Mouse (Mus musculus) gastrocnemius, adult 2 months (tissue): Measurements from ENCODE around the gene Irgm1. TPM values are rescaled to one million over a fixed set of nuclear protein-coding genes. Genes with fewer than 3 reads are reported as not detected.

Source experiments
- DNase-seq: peaks from one replicate; pipeline ENCODE4 v3.0.0; 2022
- H3K27ac ChIP-seq: fragments of 200-600 bp; 2 replicates; pipeline ENCODE4 v1.8.1; 2022; ENCODE audit warnings: mild to moderate bottlenecking
- H3K4me3 ChIP-seq: fragments of 200-600 bp; 2 replicates; pipeline ENCODE4 v1.8.1; 2022; ENCODE audit warnings: mild to moderate bottlenecking, moderate library complexity
- CTCF ChIP-seq: fragments of 200-600 bp; IDR thresholded peaks from 2 replicates; pipeline ENCODE4 v1.8.1; 2022; ENCODE audit warnings: antibody characterized with exemption, mild to moderate bottlenecking, moderate library complexity
- intact Hi-C: fragments of 180-260 bp; cut with DNase I; formaldehyde crosslinking; loops from one replicate; pipeline ENCODE4 v1.15.1; 2025
- total RNA-seq, 2 experiments: library from RNA; stranded (reverse); gene quantifications; 2 replicates each; pipeline ENCODE4 v1.2.3; 2021

The Irgm1 gene
- total RNA-seq, 2 experiments from 2014 or later: 13.5 to 14.4 TPM

- DNase-seq: no peak
- peak overlapping the region; percentile 99 for H3K27ac ChIP-seq
- H3K4me3 ChIP-seq: peak overlapping the region; percentile 91
- intact Hi-C loops: loop anchor here (1.0 to 10.0 kb wide), 2 partner anchors 15 to 389 kb away; partner anchors contain the start of gene Zfp62
- no peak for TF ChIP-seq CTCF
Observed at GRCm38 (mm10) chr11:48815851-48816250, 55.6 kb downstream of the Irgm1 start.

GRCm38 (mm10) chr11:48813782-48814181 is 57.7 kb downstream of the Irgm1 start:
- no peak for TF ChIP-seq CTCF

More at GRCm38 (mm10) chr11:48813782-48814181, 57.7 kb downstream of the Irgm1 start:
- H3K27ac ChIP-seq: no peak overlapping the region
- intact Hi-C loops: loop anchor here (10.0 kb wide), 1 partner anchor 391 kb away; the partner anchor contains the start of gene Zfp62
- DNase-seq: no peak
- H3K4me3 ChIP-seq: no peak overlapping the region

Other genes starting within 250 kb of the Irgm1 start
- gene Rack1, start 71.4 kb downstream of the Irgm1 start, total RNA-seq: 100 to 1,000 TPM; 383 to 424 TPM
- 10 to 100 TPM; 19.9 to 23.6 TPM for gene Trim41, start 54.3 kb downstream of the Irgm1 start, total RNA-seq
- gene Trim7, start 45.5 kb downstream of the Irgm1 start, total RNA-seq: 10 to 100 TPM; 25.9 to 51.8 TPM
- gene Gm12184, start 45.0 kb downstream of the Irgm1 start, total RNA-seq: 1 to 10 TPM; 1.5 to 2.2 TPM
- gene Gm5431, start 30.5 kb upstream of the Irgm1 start, total RNA-seq: under 1 TPM; 0.13 to 0.42 TPM
- gene Psme2b, start 74.5 kb upstream of the Irgm1 start, total RNA-seq: 1 to 10 TPM in 1 of 2 experiments, under 1 TPM in 1; 0.41 to 1.6 TPM
- gene Olfr56, start 107.2 kb upstream of the Irgm1 start, total RNA-seq: not detected
- gene 9930111J21Rik1, start 107.7 kb upstream of the Irgm1 start, total RNA-seq: 1 to 10 TPM in 1 of 2 experiments, under 1 TPM in 1; 0.79 to 1.7 TPM
- gene Gm12185, start 120.5 kb upstream of the Irgm1 start, total RNA-seq: under 1 TPM; 0.39 to 0.46 TPM
- gene Tgtp1, start 122.5 kb upstream of the Irgm1 start, total RNA-seq: 1 to 10 TPM in 1 of 2 experiments, under 1 TPM in 1; 0.97 to 1.1 TPM
- gene 9930111J21Rik2, start 179.6 kb upstream of the Irgm1 start, total RNA-seq: 1 to 10 TPM; 1.0 to 2.5 TPM
- 1 to 10 TPM in 1 of 2 experiments, under 1 TPM in 1; 0.66 to 1.3 TPM for gene Tgtp2, start 192.5 kb upstream of the Irgm1 start, total RNA-seq
- under 1 TPM; 0.84 TPM for gene Ifi47, start 204.9 kb upstream of the Irgm1 start, total RNA-seq
- gene Olfr1396, start 243.2 kb upstream of the Irgm1 start, total RNA-seq: not detected